Mouse (Mus musculus) MEL (cell line): ENCODE data around the gene Art3. TPM values are rescaled to one million over a fixed set of nuclear protein-coding genes. Genes with fewer than 3 reads are reported as not detected.
A peak's percentile ranks its signal among the peaks of the same experiment; 100 is the strongest.

Experiments
- DNase-seq: peaks from one replicate; pipeline ENCODE4 v3.0.0; 2011; ENCODE audit warnings: low read depth, low spot score
- H3K27ac ChIP-seq: 2 replicates; pipeline ENCODE4 v1.5.1; 2012; ENCODE audit warnings: low read depth, mild to moderate bottlenecking, control low read depth, low read length, moderate library complexity; ENCODE audit not compliant: control insufficient read depth
- H3K27me3 ChIP-seq, 2 experiments: fragments of 150-350 bp in 1 of 2; sonication (generic) in 1 of 2; 2 replicates each; pipeline ENCODE4 v1.6.1; 2012; ENCODE audit warnings: low read length in 2 of 2, mild to moderate bottlenecking in 2 of 2, improper control_type of control experiment in 1 of 2, moderate library complexity in 1 of 2; ENCODE audit not compliant: insufficient read depth in 2 of 2, control insufficient read depth in 1 of 2
- H3K36me3 ChIP-seq, 2 experiments: 2 replicates each; pipeline ENCODE4 v1.6.1; 2012 to 2014; ENCODE audit warnings: low read length in 2 of 2, improper control_type of control experiment in 1 of 2, inconsistent platforms in 1 of 2, mild to moderate bottlenecking in 1 of 2; ENCODE audit not compliant: insufficient read depth in 2 of 2, control insufficient read depth in 1 of 2
- H3K4me1 ChIP-seq, 2 experiments: fragments of 150-350 bp in 1 of 2; sonication (generic) in 1 of 2; 2 replicates each; pipeline ENCODE4 v1.6.1; 2012; ENCODE audit warnings: low read length in 2 of 2, improper control_type of control experiment in 1 of 2, mild to moderate bottlenecking in 1 of 2; ENCODE audit not compliant: insufficient read depth in 2 of 2, control insufficient read depth in 1 of 2
- H3K4me3 ChIP-seq, 2 experiments: fragments of 150-350 bp in 1 of 2; sonication (generic) in 1 of 2; 2 replicates each; pipeline ENCODE4 v1.5.1; 2012; ENCODE audit warnings: low read depth in 2 of 2, low read length in 2 of 2, mild to moderate bottlenecking in 2 of 2, moderate library complexity in 2 of 2, control low read depth in 1 of 2, improper control_type of control experiment in 1 of 2; ENCODE audit not compliant: control insufficient read depth in 1 of 2, insufficient read depth in 1 of 2
- H3K79me2 ChIP-seq: 2 replicates; pipeline ENCODE4 v1.6.1; 2012; ENCODE audit warnings: mild to moderate bottlenecking, low read length, moderate library complexity; ENCODE audit not compliant: control insufficient read depth, poor library complexity, insufficient read depth
- H3K9ac ChIP-seq: 2 replicates; pipeline ENCODE4 v1.6.1; 2012; ENCODE audit warnings: low read depth, mild to moderate bottlenecking, control low read depth, low read length, moderate library complexity; ENCODE audit not compliant: control insufficient read depth, poor library complexity, severe bottlenecking
- H3K9me3 ChIP-seq: fragments of 150-350 bp; sonication (generic); replicated peaks from 2 replicates; pipeline ENCODE4 v1.6.1; 2012; ENCODE audit warnings: mild to moderate bottlenecking, low read length, improper control_type of control experiment, moderate library complexity; ENCODE audit not compliant: insufficient read depth
- BHLHE40 ChIP-seq: IDR thresholded peaks from 2 replicates; pipeline ENCODE4 v1.6.1; 2012; ENCODE audit warnings: low read depth, mild to moderate bottlenecking, inconsistent platforms, low read length, improper control_type of control experiment, borderline replicate concordance
- CTCF ChIP-seq, 3 experiments: IDR thresholded peaks in 2 of 3; conservative IDR thresholded peaks in 1 of 3; 2 replicates each; pipeline ENCODE4 v1.5.1; 2011 to 2012; ENCODE audit warnings: low read length in 3 of 3, low read depth in 2 of 3, mild to moderate bottlenecking in 2 of 3, improper control_type of control experiment in 1 of 3, inconsistent platforms in 1 of 3, mixed read lengths in 1 of 3, moderate library complexity in 1 of 3; ENCODE audit not compliant: control insufficient read depth in 1 of 3, insufficient read depth in 1 of 3, poor library complexity in 1 of 3, severe bottlenecking in 1 of 3
- E2F4 ChIP-seq: IDR thresholded peaks from 2 replicates; pipeline ENCODE4 v1.6.1; 2011; ENCODE audit warnings: low read depth, low read length, improper control_type of control experiment, borderline replicate concordance
- EP300 ChIP-seq, 2 experiments: IDR thresholded peaks; 2 replicates each; pipeline ENCODE4 v1.6.1; 2011; ENCODE audit warnings: improper control_type of control experiment in 2 of 2, low read length in 2 of 2, low read depth in 1 of 2, mild to moderate bottlenecking in 1 of 2
- GATA1 ChIP-seq: IDR thresholded peaks from 2 replicates; pipeline ENCODE4 v1.6.1; 2011; ENCODE audit warnings: low read depth, low read length, improper control_type of control experiment
- HCFC1 ChIP-seq: IDR thresholded peaks from 2 replicates; pipeline ENCODE4 v1.6.1; 2012; ENCODE audit warnings: low read depth, mild to moderate bottlenecking, inconsistent platforms, low read length, improper control_type of control experiment, moderate library complexity
- MAX ChIP-seq: IDR thresholded peaks from 2 replicates; pipeline ENCODE4 v1.6.1; 2011; ENCODE audit warnings: low read length, improper control_type of control experiment
- MAZ ChIP-seq: IDR thresholded peaks from 2 replicates; pipeline ENCODE4 v1.6.1; 2012; ENCODE audit warnings: low read depth, mild to moderate bottlenecking, inconsistent platforms, low read length, improper control_type of control experiment
- MEF2A ChIP-seq: IDR thresholded peaks from 2 replicates; pipeline ENCODE4 v1.6.1; 2014; ENCODE audit warnings: low read depth, mild to moderate bottlenecking, inconsistent platforms, low read length, improper control_type of control experiment; ENCODE audit not compliant: poor library complexity, insufficient replicate concordance, severe bottlenecking; ENCODE audit errors: extremely low read depth
- MYC ChIP-seq: IDR thresholded peaks from 2 replicates; pipeline ENCODE4 v1.6.1; 2011; ENCODE audit warnings: low read depth, mild to moderate bottlenecking, low read length, improper control_type of control experiment, moderate library complexity
- POLR2A ChIP-seq, 2 experiments: IDR thresholded peaks; 2 replicates each; pipeline ENCODE4 v1.6.1; 2011 to 2012; ENCODE audit warnings: low read length in 2 of 2, mild to moderate bottlenecking in 2 of 2, control low read depth in 1 of 2, improper control_type of control experiment in 1 of 2, low read depth in 1 of 2, moderate library complexity in 1 of 2; ENCODE audit not compliant: control insufficient read depth in 1 of 2, insufficient read depth in 1 of 2, poor library complexity in 1 of 2
- POLR2AphosphoS2 ChIP-seq: IDR thresholded peaks from 2 replicates; pipeline ENCODE4 v1.6.1; 2011; ENCODE audit warnings: low read length, improper control_type of control experiment
- RAD21 ChIP-seq: IDR thresholded peaks from 2 replicates; pipeline ENCODE4 v1.6.1; 2011; ENCODE audit warnings: mild to moderate bottlenecking, low read depth, low read length, improper control_type of control experiment
- SMC3 ChIP-seq: IDR thresholded peaks from 2 replicates; pipeline ENCODE4 v1.6.1; 2011; ENCODE audit warnings: low read depth, low read length, improper control_type of control experiment
- TAL1 ChIP-seq: IDR thresholded peaks from 2 replicates; pipeline ENCODE4 v1.6.1; 2012; ENCODE audit warnings: mild to moderate bottlenecking, inconsistent platforms, low read length, moderate library complexity, mixed read lengths
- TBP ChIP-seq: IDR thresholded peaks from 2 replicates; pipeline ENCODE4 v1.8.0; 2011; ENCODE audit warnings: low read depth, low read length, improper control_type of control experiment
- ZKSCAN1 ChIP-seq: IDR thresholded peaks from 2 replicates; pipeline ENCODE4 v1.6.1; 2012; ENCODE audit warnings: low read depth, mild to moderate bottlenecking, inconsistent platforms, low read length, improper control_type of control experiment, moderate library complexity
- ZMIZ1 ChIP-seq: IDR thresholded peaks from 2 replicates; pipeline ENCODE4 v1.6.1; 2012; ENCODE audit warnings: low read depth, mild to moderate bottlenecking, inconsistent platforms, low read length, improper control_type of control experiment, moderate library complexity
- ZNF384 ChIP-seq: IDR thresholded peaks from 2 replicates; pipeline ENCODE4 v1.6.1; 2012; ENCODE audit warnings: low read depth, mild to moderate bottlenecking, inconsistent platforms, low read length, improper control_type of control experiment
- polyA plus RNA-seq, 2 experiments: library from polyadenylated mRNA; stranded (reverse) in 1 of 2; unstranded in 1 of 2; fragments of >175 nt in 1 of 2; fragments of >200 nt in 1 of 2; gene quantifications; 2 replicates each; pipeline versions ENCODE4 v1.2.1 to v1.2.4; 2012; ENCODE audit warnings: low replicate concordance in 2 of 2, low read depth in 1 of 2; ENCODE audit not compliant: insufficient read length in 2 of 2, insufficient read depth in 1 of 2, missing spikeins in 1 of 2
- total RNA-seq: library from RNA; depleted of rRNA; stranded (reverse); fragments of 300-350 nt; gene quantifications from 2 replicates; pipeline ENCODE4 v1.2.3, GENCODE M21; 2012

Art3 gene
- total and polyA plus RNA-seq, 3 experiments = not detected

DNA sequence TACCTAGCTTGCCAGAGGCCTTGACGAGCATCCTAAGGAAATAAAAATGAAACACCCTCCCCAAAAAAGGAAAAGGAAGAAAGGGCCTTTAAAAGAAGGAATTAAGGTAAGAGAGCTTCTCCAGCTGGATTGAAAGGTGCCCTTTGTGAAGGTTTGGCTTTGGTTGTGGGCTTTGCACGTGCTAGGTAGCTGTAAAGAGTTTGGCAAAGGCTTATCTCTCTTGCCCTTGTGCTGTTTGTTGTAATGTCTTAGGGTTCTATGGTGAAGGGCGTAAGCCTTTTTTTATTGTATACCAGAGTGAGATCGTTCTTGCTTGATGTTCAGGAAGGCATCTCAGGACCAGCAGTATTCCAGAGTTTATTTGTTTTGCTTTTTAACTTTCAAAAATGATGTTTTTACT lies 9.0 kb downstream of the Art3 start:
- TF ChIP-seq HCFC1 (no peak), BHLHE40 (peak; percentile 81), POLR2AphosphoS2 (no peak), GATA1 (0 out of 2 replicates have a peak, but pooled peaks have one; percentile 20)
- peaks cover 2 to 10% of the 10 kb centered on the region in 2 experiments for H3K27me3 ChIP-seq
- H3K36me3 ChIP-seq = no peaks in the 10 kb centered on the region
- H3K9me3 ChIP-seq = no peaks in the 10 kb centered on the region
- H3K4me3 ChIP-seq = no peak overlapping the region
- DNase-seq = no peak
- no peak overlapping the region for H3K9ac ChIP-seq
- no peaks in the 10 kb centered on the region for H3K4me1 ChIP-seq
- no peaks in the 10 kb centered on the region for H3K79me2 ChIP-seq
- H3K27ac ChIP-seq = no peak overlapping the region

- no peaks in the 10 kb centered on the region for H3K36me3 ChIP-seq
- H3K9me3 ChIP-seq = no peaks in the 10 kb centered on the region
- H3K9ac ChIP-seq = no peak overlapping the region
- no peak overlapping the region for H3K4me3 ChIP-seq
- peaks cover 0 to 7% of the 10 kb centered on the region in 2 experiments; a peak in 2 of 4 replicates for H3K4me1 ChIP-seq
- TF ChIP-seq GATA1 (no peak), RAD21 (no peak), TAL1 (no peak), ZKSCAN1 (no peak), ZMIZ1 (no peak), CTCF (IDR thresholded peaks at IDR 0.05 in 2 of 3, conservative IDR thresholded peaks at IDR 0.05 in 1 of 3; ENCODE audit: control insufficient read depth in 1 of 3, insufficient read depth in 1 of 3, low read depth in 2 of 3, low read length in 3 of 3, poor library complexity in 1 of 3, severe bottlenecking in 1 of 3) (no peak), MEF2A (no peak), EP300 (IDR thresholded peaks at IDR 0.05; ENCODE audit: low read depth in 1 of 2, low read length in 2 of 2) (no peak), SMC3 (no peak), TBP (no peak), POLR2AphosphoS2 (no peak), MAZ (no peak), MYC (no peak), ZNF384 (no peak), MAX (no peak), POLR2A (IDR thresholded peaks at IDR 0.05; ENCODE audit: control insufficient read depth in 1 of 2, insufficient read depth in 1 of 2, low read depth in 1 of 2, low read length in 2 of 2, poor library complexity in 1 of 2) (no peak), E2F4 (no peak)
- peaks cover 0 to 2% of the 10 kb centered on the region in 2 experiments; a peak in 1 of 4 replicates for H3K27me3 ChIP-seq
- H3K79me2 ChIP-seq = no peaks in the 10 kb centered on the region
- no peak for DNase-seq
- H3K27ac ChIP-seq = no peak overlapping the region
Observed at GRCm38 (mm10) chr5:92345006-92345405, 13.4 kb downstream of the Art3 start.
